Mouse (Mus musculus): ENCODE measurements at regions not wholly inside any gene's neighbourhood (a gene's known extent, or its start where the extent isn't known, plus 50 kb on each side); places are given as distances from the start of the nearest gene placed in this dataset.
A peak's percentile ranks its signal among the peaks of the same experiment; 100 is the strongest.

DNA sequence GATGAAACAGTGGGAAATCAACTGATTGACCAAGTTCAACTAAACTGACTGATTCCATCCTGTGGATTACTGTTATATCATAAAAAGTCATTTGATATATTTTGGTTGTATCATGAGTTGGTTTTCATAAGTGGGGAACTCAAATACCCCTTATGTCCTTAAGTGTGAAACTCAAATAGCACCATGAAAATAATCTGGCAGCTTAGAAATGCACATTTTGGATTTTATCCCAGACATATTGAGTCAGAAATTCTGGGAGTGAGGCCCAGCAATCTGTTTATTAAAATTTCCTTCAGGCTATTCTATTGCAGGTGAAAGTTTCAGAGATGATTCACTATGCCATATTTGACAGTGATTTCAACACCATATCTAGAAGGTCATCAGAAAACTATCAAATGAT is 1573.7 kb downstream of the Pcdh9 start:
- peak; percentile 63 for DNase-seq (ENCODE audit: inconsistent ontology term)

DNA sequence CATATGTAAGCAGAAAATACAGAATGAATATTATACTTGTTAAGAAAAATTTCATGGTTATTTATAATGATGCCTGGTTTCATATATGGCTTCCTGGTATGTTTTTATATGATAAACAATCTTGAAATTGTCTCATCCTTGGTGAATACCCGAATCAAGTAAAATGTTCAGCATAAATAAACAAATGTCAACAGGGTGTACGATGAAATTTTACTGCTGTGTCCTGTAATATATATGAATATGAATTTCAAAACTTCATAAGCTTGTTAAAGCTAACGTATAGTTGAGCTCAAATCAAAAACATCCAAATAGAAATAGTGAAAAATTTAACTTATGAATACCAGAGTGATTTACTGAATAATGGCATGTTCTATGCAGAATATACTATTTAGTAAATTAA is 1586.5 kb downstream of the Pcdh9 start:
- no peak for DNase-seq (ENCODE audit: inconsistent ontology term)

DNA sequence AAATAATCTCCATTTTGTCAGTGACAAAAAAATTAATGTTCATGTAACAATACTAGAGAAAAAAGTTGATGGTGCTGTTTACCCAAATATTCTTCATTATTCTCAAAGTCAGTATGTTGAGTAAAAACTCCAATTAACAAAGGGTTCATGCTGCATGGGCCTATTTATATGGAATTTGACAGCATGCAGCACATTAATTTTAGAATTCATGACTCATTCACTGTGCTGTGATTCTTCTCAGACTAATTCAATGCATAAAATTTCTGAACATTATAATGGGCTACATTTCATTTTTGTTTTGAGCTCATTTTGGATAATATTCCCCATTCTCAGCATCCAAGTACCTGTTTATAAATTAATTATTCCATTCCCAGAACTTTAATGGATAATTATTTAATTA is 1619.3 kb downstream of the Pcdh9 start:
- peak; percentile 78 for DNase-seq (ENCODE audit: inconsistent ontology term)

DNA sequence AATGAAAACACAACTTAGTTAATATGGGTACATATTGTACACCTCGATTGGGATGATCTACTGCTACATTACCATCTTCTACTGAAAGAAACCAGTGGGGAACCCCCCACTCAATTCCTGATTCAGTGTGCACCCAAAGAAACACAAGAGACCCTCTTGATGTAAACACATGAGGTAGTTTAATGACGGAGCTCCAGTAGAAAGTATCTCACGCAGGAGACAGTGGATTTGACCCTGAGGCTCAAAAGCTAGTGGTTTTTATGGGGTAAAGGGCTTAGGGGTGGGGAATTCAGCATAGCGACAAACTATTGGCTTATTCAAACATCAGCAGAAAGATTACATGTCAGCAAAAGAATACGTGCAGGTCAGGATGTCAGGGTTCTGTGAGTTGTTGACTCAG is 1667.7 kb downstream of the Pcdh9 start:
- DNase-seq (ENCODE audit: inconsistent ontology term) = no peak

All from Muller cell, postnatal 12 days (primary cell).